Mouse (Mus musculus): ENCODE measurements around the gene Galnt4. TPM values are rescaled to one million over a fixed set of nuclear protein-coding genes. Genes with fewer than 3 reads are reported as not detected.

Gene Galnt4
- polyA plus RNA-seq, 1 experiment from 2014 or later = 12.4 TPM

GRCm38 (mm10) chr10:99133321-99133875 lies 25.4 kb downstream of the Galnt4 start:
- no peak overlapping the region for H3K4me2 ChIP-seq (replicated peaks; ENCODE audit: low read depth, low read length)
- H3K4me3 ChIP-seq (ENCODE audit: low read length) = no peak overlapping the region
- no peaks in the 10 kb centered on the region for H3K9me3 ChIP-seq (ENCODE audit: control insufficient read depth, low read length)
- peaks cover 6% of the 10 kb centered on the region; the same call in 1 of the 2 replicates for H3K36me3 ChIP-seq (ENCODE audit: control insufficient read depth, insufficient read depth, low read length)
- 96% methylated on average over 16 of the region's 16 CpGs for WGBS
- H3K9ac ChIP-seq (ENCODE audit: low read depth, low read length) = no peak overlapping the region
- no peak overlapping the region for H3K27ac ChIP-seq (ENCODE audit: low read depth, low read length)
- H3K27me3 ChIP-seq (ENCODE audit: control insufficient read depth, insufficient read depth, low read length) = no peaks in the 10 kb centered on the region
- no peak for ATAC-seq (ENCODE audit: low FRiP score, low TSS enrichment)
- no peaks in the 10 kb centered on the region for H3K4me1 ChIP-seq (ENCODE audit: control insufficient read depth, insufficient read depth, low read length)

DNA sequence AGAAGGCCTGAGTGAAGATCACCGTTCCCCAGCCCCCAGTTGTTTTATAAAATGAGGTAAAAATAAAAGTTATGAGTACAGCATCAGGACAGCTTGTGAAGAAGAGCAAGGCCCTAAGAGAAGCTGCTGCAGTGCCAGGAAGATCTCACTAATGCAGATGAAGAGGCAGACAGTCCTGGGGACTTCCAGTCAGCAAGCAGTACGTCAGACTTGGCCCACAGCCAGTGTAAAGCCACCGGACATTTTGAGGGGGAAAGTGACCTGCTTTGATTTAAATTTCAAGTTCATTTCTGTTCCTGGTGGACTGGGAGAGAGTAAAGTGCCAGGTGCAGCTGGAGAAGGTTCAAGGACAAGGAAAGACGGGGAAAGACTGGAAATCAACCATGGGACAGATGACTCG lies 28.4 kb downstream of the Galnt4 start:
- WGBS = 71% methylated on average over 5 of the region's 5 CpGs

GRCm38 (mm10) chr10:99145611-99146010 lies 37.7 kb downstream of the Galnt4 start:
- Histone ChIP-seq H3K9me3 (ENCODE audit: control insufficient read depth, low read length) (no peaks in the 10 kb centered on the region), H3K27ac (ENCODE audit: low read depth, low read length) (no peak overlapping the region), H3K9ac (ENCODE audit: low read depth, low read length) (no peak overlapping the region), H3K4me1 (ENCODE audit: control insufficient read depth, insufficient read depth, low read length) (no peaks in the 10 kb centered on the region), H3K27me3 (ENCODE audit: control insufficient read depth, insufficient read depth, low read length) (no peaks in the 10 kb centered on the region), H3K4me2 (replicated peaks; ENCODE audit: low read depth, low read length) (no peak overlapping the region), H3K36me3 (ENCODE audit: control insufficient read depth, insufficient read depth, low read length) (no peaks in the 10 kb centered on the region), H3K4me3 (ENCODE audit: low read length) (no peak overlapping the region)
- 68% methylated on average over 8 of the region's 8 CpGs for WGBS
- ATAC-seq (ENCODE audit: low FRiP score, low TSS enrichment) = no peak

More for the DNA sequence above, 28.4 kb downstream of the Galnt4 start:
- H3K4me3 ChIP-seq (ENCODE audit: low read length) = no peak overlapping the region
- no peak overlapping the region for H3K4me2 ChIP-seq (replicated peaks; ENCODE audit: low read depth, low read length)
- no peak for ATAC-seq (ENCODE audit: low FRiP score, low TSS enrichment)
- H3K9me3 ChIP-seq (ENCODE audit: control insufficient read depth, low read length) = no peaks in the 10 kb centered on the region
- H3K36me3 ChIP-seq (ENCODE audit: control insufficient read depth, insufficient read depth, low read length) = peaks cover 3% of the 10 kb centered on the region; the same call in 1 of the 2 replicates
- no peak overlapping the region for H3K27ac ChIP-seq (ENCODE audit: low read depth, low read length)
- H3K4me1 ChIP-seq (ENCODE audit: control insufficient read depth, insufficient read depth, low read length) = no peaks in the 10 kb centered on the region
- no peaks in the 10 kb centered on the region for H3K27me3 ChIP-seq (ENCODE audit: control insufficient read depth, insufficient read depth, low read length)
- no peak overlapping the region for H3K9ac ChIP-seq (ENCODE audit: low read depth, low read length)

GRCm38 (mm10) chr10:99146596-99146995 lies 38.6 kb downstream of the Galnt4 start:
- no peaks in the 10 kb centered on the region for H3K27me3 ChIP-seq (ENCODE audit: control insufficient read depth, insufficient read depth, low read length)
- H3K9me3 ChIP-seq (ENCODE audit: control insufficient read depth, low read length) = no peaks in the 10 kb centered on the region
- H3K9ac ChIP-seq (ENCODE audit: low read depth, low read length) = no peak overlapping the region
- no peak overlapping the region for H3K27ac ChIP-seq (ENCODE audit: low read depth, low read length)
- WGBS = 91% methylated on average over 8 of the region's 8 CpGs
- no peak overlapping the region for H3K4me2 ChIP-seq (replicated peaks; ENCODE audit: low read depth, low read length)
- no peak for ATAC-seq (ENCODE audit: low FRiP score, low TSS enrichment)
- no peak overlapping the region for H3K4me3 ChIP-seq (ENCODE audit: low read length)
- no peaks in the 10 kb centered on the region for H3K36me3 ChIP-seq (ENCODE audit: control insufficient read depth, insufficient read depth, low read length)
- H3K4me1 ChIP-seq (ENCODE audit: control insufficient read depth, insufficient read depth, low read length) = no peaks in the 10 kb centered on the region

DNA sequence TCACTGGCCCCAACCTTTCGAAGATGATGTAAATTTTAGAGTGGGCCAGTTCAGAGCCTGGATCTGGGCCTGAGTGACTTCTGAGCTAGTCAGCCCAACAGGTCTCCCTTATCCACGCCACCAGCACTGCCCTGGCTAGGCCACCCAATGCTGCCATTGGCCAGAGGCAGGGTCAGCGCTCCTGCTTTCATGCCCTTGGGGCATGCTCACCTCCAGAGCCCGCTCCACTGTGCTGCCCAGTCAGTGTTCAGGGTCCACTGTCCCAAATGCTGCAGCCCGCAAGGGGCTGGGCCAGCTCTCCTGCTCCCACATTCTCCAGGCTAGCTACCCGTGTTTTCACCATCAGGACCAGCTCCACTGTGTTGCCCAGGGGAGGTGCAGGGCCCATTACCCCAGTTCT lies 42.1 kb downstream of the Galnt4 start:
- H3K27me3 ChIP-seq (ENCODE audit: control insufficient read depth, insufficient read depth, low read length) = no peaks in the 10 kb centered on the region
- H3K9me3 ChIP-seq (ENCODE audit: control insufficient read depth, low read length) = no peaks in the 10 kb centered on the region
- H3K4me3 ChIP-seq (ENCODE audit: low read length) = no peak overlapping the region
- no peak for ATAC-seq (ENCODE audit: low FRiP score, low TSS enrichment)
- no peak overlapping the region for H3K4me2 ChIP-seq (replicated peaks; ENCODE audit: low read depth, low read length)
- no peak overlapping the region for H3K27ac ChIP-seq (ENCODE audit: low read depth, low read length)
- WGBS = 91% methylated on average over 6 of the region's 6 CpGs
- H3K36me3 ChIP-seq (ENCODE audit: control insufficient read depth, insufficient read depth, low read length) = no peaks in the 10 kb centered on the region
- H3K4me1 ChIP-seq (ENCODE audit: control insufficient read depth, insufficient read depth, low read length) = no peaks in the 10 kb centered on the region
- H3K9ac ChIP-seq (ENCODE audit: low read depth, low read length) = no peak overlapping the region

GRCm38 (mm10) chr10:99151580-99151979 lies 43.6 kb downstream of the Galnt4 start:
- Histone ChIP-seq H3K27me3 (ENCODE audit: control insufficient read depth, insufficient read depth, low read length) (no peaks in the 10 kb centered on the region), H3K4me2 (replicated peaks; ENCODE audit: low read depth, low read length) (no peak overlapping the region), H3K4me3 (ENCODE audit: low read length) (no peak overlapping the region), H3K9me3 (ENCODE audit: control insufficient read depth, low read length) (no peaks in the 10 kb centered on the region), H3K27ac (ENCODE audit: low read depth, low read length) (no peak overlapping the region), H3K4me1 (ENCODE audit: control insufficient read depth, insufficient read depth, low read length) (no peaks in the 10 kb centered on the region), H3K9ac (ENCODE audit: low read depth, low read length) (no peak overlapping the region), H3K36me3 (ENCODE audit: control insufficient read depth, insufficient read depth, low read length) (no peaks in the 10 kb centered on the region; the same call in 1 of the 2 replicates)
- ATAC-seq (ENCODE audit: low FRiP score, low TSS enrichment) = no peak
- WGBS = 90% methylated on average over 1 of the region's 1 CpGs

GRCm38 (mm10) chr10:99152063-99152462 lies 44.1 kb downstream of the Galnt4 start:
- H3K9me3 ChIP-seq (ENCODE audit: control insufficient read depth, low read length) = no peaks in the 10 kb centered on the region
- no peak for ATAC-seq (ENCODE audit: low FRiP score, low TSS enrichment)

DNA sequence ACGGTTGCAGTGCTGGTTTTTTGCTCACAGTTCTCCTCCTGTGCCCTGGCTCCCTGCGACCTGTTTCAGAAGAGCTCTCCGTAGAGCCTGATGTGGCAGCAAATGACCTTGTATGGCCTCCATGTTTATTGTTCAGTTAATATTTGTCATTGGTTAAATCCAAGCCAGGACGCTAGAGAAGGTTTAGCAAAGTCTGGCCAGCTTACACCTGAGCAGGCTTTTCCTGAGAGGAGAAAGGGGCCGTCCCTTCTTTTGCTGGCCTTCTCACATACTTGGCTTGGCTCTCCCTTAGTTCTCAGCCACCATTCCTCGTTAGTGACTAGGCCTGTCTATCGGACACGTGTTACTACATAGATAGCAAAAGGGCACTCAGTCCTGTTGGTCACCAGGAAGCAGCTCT lies 46.7 kb downstream of the Galnt4 start:
- H3K9ac ChIP-seq (ENCODE audit: low read depth, low read length) = no peak overlapping the region
- no peak for ATAC-seq (ENCODE audit: low FRiP score, low TSS enrichment)
- H3K4me1 ChIP-seq (ENCODE audit: control insufficient read depth, insufficient read depth, low read length) = no peaks in the 10 kb centered on the region
- H3K4me3 ChIP-seq (ENCODE audit: low read length) = no peak overlapping the region
- H3K9me3 ChIP-seq (ENCODE audit: control insufficient read depth, low read length) = no peaks in the 10 kb centered on the region
- H3K4me2 ChIP-seq (replicated peaks; ENCODE audit: low read depth, low read length) = no peak overlapping the region
- no peak overlapping the region for H3K27ac ChIP-seq (ENCODE audit: low read depth, low read length)
- 90% methylated on average over 8 of the region's 8 CpGs for WGBS
- H3K27me3 ChIP-seq (ENCODE audit: control insufficient read depth, insufficient read depth, low read length) = no peaks in the 10 kb centered on the region
- H3K36me3 ChIP-seq (ENCODE audit: control insufficient read depth, insufficient read depth, low read length) = peaks cover 2% of the 10 kb centered on the region; the same call in 1 of the 2 replicates

More at GRCm38 (mm10) chr10:99152063-99152462, 44.1 kb downstream of the Galnt4 start:
- Histone ChIP-seq H3K27ac (ENCODE audit: low read depth, low read length) (no peak overlapping the region), H3K4me2 (replicated peaks; ENCODE audit: low read depth, low read length) (no peak overlapping the region), H3K4me1 (ENCODE audit: control insufficient read depth, insufficient read depth, low read length) (no peaks in the 10 kb centered on the region), H3K27me3 (ENCODE audit: control insufficient read depth, insufficient read depth, low read length) (no peaks in the 10 kb centered on the region), H3K9ac (ENCODE audit: low read depth, low read length) (no peak overlapping the region), H3K4me3 (ENCODE audit: low read length) (no peak overlapping the region), H3K36me3 (ENCODE audit: control insufficient read depth, insufficient read depth, low read length) (no peaks in the 10 kb centered on the region; the same call in 1 of the 2 replicates)
- WGBS = 89% methylated on average over 6 of the region's 6 CpGs

- no peaks in the 10 kb centered on the region for H3K27me3 ChIP-seq (ENCODE audit: control insufficient read depth, insufficient read depth, low read length)
- no peak for ATAC-seq (ENCODE audit: low FRiP score, low TSS enrichment)
- no peaks in the 10 kb centered on the region for H3K4me1 ChIP-seq (ENCODE audit: control insufficient read depth, insufficient read depth, low read length)
- peaks cover 2% of the 10 kb centered on the region; the same call in 1 of the 2 replicates for H3K36me3 ChIP-seq (ENCODE audit: control insufficient read depth, insufficient read depth, low read length)
- no peaks in the 10 kb centered on the region for H3K9me3 ChIP-seq (ENCODE audit: control insufficient read depth, low read length)
- H3K9ac ChIP-seq (ENCODE audit: low read depth, low read length) = no peak overlapping the region
- H3K27ac ChIP-seq (ENCODE audit: low read depth, low read length) = no peak overlapping the region
- H3K4me3 ChIP-seq (ENCODE audit: low read length) = no peak overlapping the region
- 95% methylated on average over 5 of the region's 5 CpGs for WGBS
- no peak overlapping the region for H3K4me2 ChIP-seq (replicated peaks; ENCODE audit: low read depth, low read length)
Observed at GRCm38 (mm10) chr10:99156808-99157207, 48.8 kb downstream of the Galnt4 start.
